Mouse (Mus musculus) ES-E14 (cell line): ENCODE results near the gene Dbn1.

ENCODE experiments used
- HCFC1 ChIP-seq: IDR thresholded peaks from 2 replicates; pipeline ENCODE4 v1.6.1; 2012; ENCODE audit warnings: low read length, inconsistent platforms, borderline replicate concordance; ENCODE audit not compliant: insufficient read depth
- ZNF384 ChIP-seq: IDR thresholded peaks from 2 replicates; pipeline ENCODE4 v1.6.1; 2012; ENCODE audit warnings: low read depth, low read length, inconsistent platforms

GRCm38 (mm10) chr13:55510332-55510667 lies 22.4 kb upstream of the Dbn1 start:
- TF ChIP-seq HCFC1 (no peak), ZNF384 (no peak)
